Mouse (Mus musculus): ENCODE data around the gene Gja4. TPM values are rescaled to one million over a fixed set of nuclear protein-coding genes. Genes with fewer than 3 reads are reported as not detected.
A peak's percentile ranks its signal among the peaks of the same experiment; 100 is the strongest.

Gene Gja4
- polyA plus RNA-seq, 1 experiment from 2014 or later, result 20.6 TPM

- no peaks in the 10 kb centered on the region for H3K9me3 ChIP-seq
- H3K9ac ChIP-seq, result no peak overlapping the region
- H3K36me3 ChIP-seq, result no peaks in the 10 kb centered on the region
- H3K4me3 ChIP-seq, result no peak overlapping the region
- 11% methylated on average over 3 of the region's 3 CpGs for WGBS
- ATAC-seq (ENCODE audit: low FRiP score), result 0 out of 2 replicates have a peak, but pooled peaks have one; percentile 28
- H3K4me1 ChIP-seq (replicated peaks), result no peaks in the 10 kb centered on the region
- peaks cover 7% of the 10 kb centered on the region for H3K27me3 ChIP-seq
- H3K4me2 ChIP-seq, result no peak overlapping the region
- H3K27ac ChIP-seq, result no peak overlapping the region
Measured at GRCm38 (mm10) chr4:127319613-127320012, 5.8 kb upstream of the Gja4 start.

DNA sequence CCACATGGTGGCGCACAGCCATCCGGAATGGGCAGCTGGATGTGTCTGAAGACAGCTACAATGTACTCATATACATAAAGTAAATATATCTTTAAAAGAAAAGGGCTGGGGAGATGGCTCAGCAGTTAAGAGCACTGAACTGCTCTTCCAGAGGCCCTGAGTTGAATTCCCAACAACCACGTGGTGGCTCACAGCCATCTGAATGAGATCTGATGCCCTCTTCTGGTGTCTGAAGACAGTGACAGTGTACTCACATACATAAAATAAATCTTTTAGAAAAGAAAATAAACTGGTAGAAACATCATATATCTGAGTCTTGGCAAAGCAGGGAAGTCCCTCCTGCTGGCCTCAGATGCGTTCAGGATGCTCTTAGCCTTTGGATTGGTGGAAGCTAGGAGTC is 3.3 kb upstream of the Gja4 start:
- ATAC-seq (ENCODE audit: low FRiP score), result no peak
- Histone ChIP-seq H3K27ac (no peak overlapping the region), H3K9ac (no peak overlapping the region), H3K36me3 (no peaks in the 10 kb centered on the region), H3K27me3 (peaks cover 21% of the 10 kb centered on the region), H3K4me1 (replicated peaks) (peaks cover 18% of the 10 kb centered on the region), H3K4me2 (no peak overlapping the region), H3K9me3 (no peaks in the 10 kb centered on the region), H3K4me3 (no peak overlapping the region)
- WGBS, result 61% methylated on average over 4 of the region's 4 CpGs

DNA sequence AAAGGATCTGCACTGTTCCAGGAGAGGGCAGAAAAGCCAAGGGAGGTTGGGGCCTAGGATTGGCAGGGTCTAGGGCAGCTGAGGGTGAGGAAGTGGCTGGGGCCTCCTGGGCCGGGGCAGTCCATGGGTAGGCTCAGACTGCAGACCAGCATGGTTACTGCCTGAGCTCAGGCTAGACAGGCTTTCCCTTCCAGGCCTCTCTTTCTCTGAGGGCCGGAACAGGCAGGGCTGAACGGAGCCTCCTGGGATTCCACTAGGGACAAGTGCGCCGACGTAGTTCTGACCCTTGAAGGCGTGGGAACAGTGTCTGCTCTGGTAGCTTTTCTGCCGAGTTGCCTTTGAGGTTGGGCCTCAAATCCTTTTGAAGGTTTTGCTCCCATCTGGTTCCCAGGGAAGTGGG is 1.9 kb upstream of the Gja4 start:
- Histone ChIP-seq H3K9me3 (no peaks in the 10 kb centered on the region), H3K4me2 (no peak overlapping the region), H3K36me3 (no peaks in the 10 kb centered on the region), H3K4me3 (no peak overlapping the region), H3K4me1 (replicated peaks) (peaks cover 24% of the 10 kb centered on the region), H3K9ac (no peak overlapping the region), H3K27ac (no peak overlapping the region), H3K27me3 (peaks cover 26% of the 10 kb centered on the region)
- 88% methylated on average over 8 of the region's 8 CpGs for WGBS
- ATAC-seq (ENCODE audit: low FRiP score), result no peak

DNA sequence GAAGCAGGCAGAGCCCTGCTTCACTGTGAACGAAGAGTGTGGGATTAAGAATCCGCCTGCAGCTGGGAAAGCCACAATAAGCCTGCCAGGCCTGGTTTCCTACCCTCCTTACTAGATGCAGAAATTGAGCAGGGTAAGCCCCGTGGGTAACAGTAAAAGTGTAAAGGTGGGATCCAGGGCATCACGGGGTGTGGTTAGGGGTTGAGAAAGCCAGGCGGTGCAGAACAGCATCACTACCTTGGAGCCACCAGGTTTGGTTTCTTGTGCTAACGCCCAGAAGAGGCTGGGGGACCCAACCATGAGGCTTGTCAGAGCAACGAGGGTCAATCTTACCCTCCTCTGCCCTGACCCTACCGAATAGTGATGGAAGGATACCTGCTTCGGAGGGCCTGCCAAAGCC is 746 bp upstream of the Gja4 start:
- peak overlapping the region; percentile 74; the same call in 1 of the 2 replicates for H3K9ac ChIP-seq
- H3K4me3 ChIP-seq, result no peak overlapping the region
- WGBS, result 45% methylated on average over 9 of the region's 9 CpGs

DNA sequence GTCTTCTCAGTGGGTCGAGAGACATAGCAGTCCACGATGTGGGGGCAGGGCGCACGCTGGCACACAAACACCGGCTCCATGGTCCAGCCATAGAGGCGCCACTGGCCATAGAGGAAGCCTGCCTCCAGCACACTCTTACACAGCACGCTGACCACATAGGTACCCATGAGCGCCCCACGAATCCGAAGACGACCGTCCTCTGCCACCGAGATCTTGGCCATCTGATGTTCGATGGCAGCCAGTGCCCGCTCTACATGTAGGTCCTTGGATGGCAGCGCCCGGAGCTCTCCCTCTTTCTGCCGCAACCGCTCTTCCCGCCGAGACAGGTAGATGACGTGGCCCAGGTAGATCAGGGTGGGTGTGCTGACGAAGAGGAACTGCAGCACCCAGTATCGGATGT is 1.5 kb downstream of the Gja4 start:
- H3K27me3 ChIP-seq, result peaks cover 26% of the 10 kb centered on the region
- no peaks in the 10 kb centered on the region for H3K36me3 ChIP-seq
- peaks cover 24% of the 10 kb centered on the region for H3K4me1 ChIP-seq (replicated peaks)
- no peak for ATAC-seq (ENCODE audit: low FRiP score)
- peak overlapping the region; percentile 77 for H3K4me2 ChIP-seq
- H3K4me3 ChIP-seq, result no peak overlapping the region
- no peaks in the 10 kb centered on the region for H3K9me3 ChIP-seq
- 75% methylated on average over 24 of the region's 24 CpGs for WGBS
- no peak overlapping the region for H3K27ac ChIP-seq
- no peak overlapping the region for H3K9ac ChIP-seq

More for the DNA sequence above, 746 bp upstream of the Gja4 start:
- peaks cover 24% of the 10 kb centered on the region for H3K4me1 ChIP-seq (replicated peaks)
- H3K27ac ChIP-seq, result no peak overlapping the region
- H3K27me3 ChIP-seq, result peaks cover 26% of the 10 kb centered on the region
- ATAC-seq (ENCODE audit: low FRiP score), result no peak
- H3K4me2 ChIP-seq, result peak overlapping the region; percentile 77; the same call in 1 of the 2 replicates
- no peaks in the 10 kb centered on the region for H3K36me3 ChIP-seq
- H3K9me3 ChIP-seq, result no peaks in the 10 kb centered on the region

DNA sequence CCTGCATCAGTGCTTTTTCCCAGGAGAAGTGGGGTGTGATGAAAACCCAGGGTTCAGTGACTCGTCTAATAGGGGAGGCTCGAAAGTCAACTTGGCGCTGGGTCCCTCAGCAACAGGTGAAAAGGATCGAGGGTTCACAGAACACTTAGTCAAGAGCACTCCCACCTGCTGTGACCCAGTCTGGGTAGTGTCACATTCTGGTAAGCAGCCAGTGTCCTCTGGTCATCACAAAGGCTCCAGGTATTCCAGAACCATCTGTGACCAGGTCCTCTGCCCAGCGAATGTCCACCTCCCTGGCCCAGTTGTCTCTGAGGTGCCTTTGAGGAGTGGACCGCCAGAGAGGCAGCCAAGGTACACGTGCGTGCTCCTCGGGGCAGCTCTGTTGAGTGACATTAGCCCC is 2.3 kb downstream of the Gja4 start:
- H3K4me3 ChIP-seq, result no peak overlapping the region
- H3K4me1 ChIP-seq (replicated peaks), result peaks cover 24% of the 10 kb centered on the region
- 63% methylated on average over 9 of the region's 9 CpGs for WGBS
- peaks cover 26% of the 10 kb centered on the region for H3K27me3 ChIP-seq
- H3K36me3 ChIP-seq, result no peaks in the 10 kb centered on the region
- no peak overlapping the region for H3K27ac ChIP-seq
- H3K9ac ChIP-seq, result no peak overlapping the region
- no peak overlapping the region for H3K4me2 ChIP-seq
- H3K9me3 ChIP-seq, result no peaks in the 10 kb centered on the region
- ATAC-seq (ENCODE audit: low FRiP score), result no peak

DNA sequence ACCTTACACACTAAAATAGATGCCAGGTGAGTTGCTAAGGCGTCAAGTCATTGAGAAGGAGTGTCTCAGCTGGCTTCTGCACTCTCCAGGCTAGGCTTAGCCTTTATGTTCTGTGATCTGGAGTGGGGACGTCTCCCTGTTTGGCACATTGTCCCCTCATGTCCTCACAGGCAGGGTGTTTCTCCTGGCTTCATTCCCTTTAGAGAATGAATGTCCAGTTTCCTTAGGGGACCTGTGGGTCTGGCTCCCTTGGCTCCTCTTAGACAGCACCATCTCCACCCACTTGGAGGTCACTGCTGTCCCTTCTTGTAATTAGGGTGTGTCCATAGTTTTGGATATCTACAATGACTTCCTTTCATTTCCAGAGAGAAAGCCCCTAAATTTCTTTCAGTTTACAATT is 6.9 kb downstream of the Gja4 start:
- Histone ChIP-seq H3K27me3 (peaks cover 6% of the 10 kb centered on the region), H3K4me2 (no peak overlapping the region), H3K9ac (no peak overlapping the region), H3K4me1 (replicated peaks) (0 out of 2 replicates have a peak, but pooled peaks cover 6% of the 10 kb centered on the region), H3K9me3 (no peaks in the 10 kb centered on the region), H3K4me3 (no peak overlapping the region), H3K36me3 (no peaks in the 10 kb centered on the region), H3K27ac (no peak overlapping the region)
- 79% methylated on average over 2 of the region's 2 CpGs for WGBS
- ATAC-seq (ENCODE audit: low FRiP score), result no peak

DNA sequence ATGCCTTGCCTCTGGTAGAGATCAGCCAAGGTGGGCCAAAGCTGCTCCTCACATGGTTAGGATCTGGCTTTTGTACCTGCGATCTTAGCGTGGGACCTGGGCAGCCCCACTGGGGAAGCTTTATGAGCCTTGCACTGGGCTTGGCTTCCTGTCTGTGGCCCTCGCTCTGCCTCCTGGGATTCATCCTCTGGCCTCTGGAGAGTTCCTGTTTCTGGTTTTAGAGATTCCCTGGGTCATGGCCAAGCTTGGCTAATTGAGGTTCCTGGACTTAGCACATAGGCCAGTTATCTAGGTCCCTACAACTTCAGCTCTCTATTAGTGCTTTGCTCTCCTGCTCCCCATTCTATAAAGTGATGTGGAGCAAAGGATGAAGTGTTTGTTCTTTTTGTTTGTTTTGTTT is 10.0 kb downstream of the Gja4 start:
- H3K27me3 ChIP-seq, result no peaks in the 10 kb centered on the region
- WGBS, result 88% methylated on average over 3 of the region's 3 CpGs
- ATAC-seq (ENCODE audit: low FRiP score), result no peak
- no peak overlapping the region for H3K27ac ChIP-seq
- H3K36me3 ChIP-seq, result no peaks in the 10 kb centered on the region
- no peaks in the 10 kb centered on the region for H3K4me1 ChIP-seq (replicated peaks)
- H3K9me3 ChIP-seq, result no peaks in the 10 kb centered on the region
- no peak overlapping the region for H3K4me2 ChIP-seq
- no peak overlapping the region for H3K9ac ChIP-seq
- no peak overlapping the region for H3K4me3 ChIP-seq

DNA sequence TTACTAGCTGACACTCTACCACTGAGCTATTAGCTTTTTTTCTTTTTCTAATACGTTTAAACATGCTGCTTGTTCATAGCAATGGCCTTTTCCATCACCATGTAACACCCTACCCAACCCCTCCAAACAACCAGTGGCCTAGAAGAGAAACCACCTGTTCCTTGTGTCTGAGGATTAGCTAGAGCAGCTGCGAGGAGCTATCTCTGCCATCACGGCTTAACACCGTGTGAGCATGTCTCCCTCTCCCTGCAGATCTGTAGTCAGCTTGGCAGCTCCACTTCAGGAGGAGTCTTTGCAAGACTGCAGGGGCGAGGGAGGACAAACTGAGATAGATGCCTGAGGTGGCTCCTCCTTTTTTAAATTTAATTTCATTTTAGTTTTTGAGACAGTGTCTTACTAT is 13.3 kb downstream of the Gja4 start:
- H3K4me3 ChIP-seq, result no peak overlapping the region
- no peak for ATAC-seq (ENCODE audit: low FRiP score)
- H3K4me1 ChIP-seq (replicated peaks), result no peaks in the 10 kb centered on the region
- no peaks in the 10 kb centered on the region for H3K27me3 ChIP-seq
- H3K36me3 ChIP-seq, result no peaks in the 10 kb centered on the region
- H3K9me3 ChIP-seq, result no peaks in the 10 kb centered on the region
- no peak overlapping the region for H3K9ac ChIP-seq
- no peak overlapping the region for H3K4me2 ChIP-seq
- WGBS, result 83% methylated on average over 5 of the region's 5 CpGs
- no peak overlapping the region for H3K27ac ChIP-seq

DNA sequence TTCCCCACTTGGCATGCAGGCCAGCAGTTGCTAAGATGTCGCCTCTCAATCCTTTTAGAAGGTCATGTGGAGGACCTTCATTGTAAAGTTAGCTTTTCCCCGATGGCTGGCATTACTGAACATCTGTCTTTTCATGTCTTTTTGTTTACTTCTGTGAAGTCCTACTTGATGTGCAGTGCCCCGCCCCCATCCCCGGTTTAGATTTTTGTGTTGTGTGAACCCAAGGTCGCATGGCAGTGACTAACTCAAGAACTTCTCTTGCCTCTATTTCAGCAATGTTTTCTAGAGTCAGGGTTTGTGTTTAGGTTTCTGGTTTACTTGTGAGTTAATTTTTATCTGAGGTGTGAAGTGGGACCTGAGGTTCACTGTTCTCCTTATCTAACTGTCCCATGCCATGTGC is 21.2 kb downstream of the Gja4 start:
- H3K9me3 ChIP-seq, result no peaks in the 10 kb centered on the region
- H3K9ac ChIP-seq, result no peak overlapping the region
- H3K27ac ChIP-seq, result no peak overlapping the region
- H3K4me3 ChIP-seq, result no peak overlapping the region
- H3K4me1 ChIP-seq (replicated peaks), result no peaks in the 10 kb centered on the region
- H3K27me3 ChIP-seq, result no peaks in the 10 kb centered on the region
- 59% methylated on average over 5 of the region's 5 CpGs for WGBS
- no peak overlapping the region for H3K4me2 ChIP-seq
- ATAC-seq (ENCODE audit: low FRiP score), result no peak
- no peaks in the 10 kb centered on the region for H3K36me3 ChIP-seq

GRCm38 (mm10) chr4:127289039-127289548 is 24.7 kb downstream of the Gja4 start:
- Histone ChIP-seq H3K9me3 (no peaks in the 10 kb centered on the region), H3K27ac (no peak overlapping the region), H3K27me3 (no peaks in the 10 kb centered on the region), H3K4me1 (replicated peaks) (no peaks in the 10 kb centered on the region), H3K4me2 (no peak overlapping the region), H3K4me3 (no peak overlapping the region), H3K9ac (no peak overlapping the region), H3K36me3 (no peaks in the 10 kb centered on the region)
- 78% methylated on average over 6 of the region's 6 CpGs for WGBS
- no peak for ATAC-seq (ENCODE audit: low FRiP score)

DNA sequence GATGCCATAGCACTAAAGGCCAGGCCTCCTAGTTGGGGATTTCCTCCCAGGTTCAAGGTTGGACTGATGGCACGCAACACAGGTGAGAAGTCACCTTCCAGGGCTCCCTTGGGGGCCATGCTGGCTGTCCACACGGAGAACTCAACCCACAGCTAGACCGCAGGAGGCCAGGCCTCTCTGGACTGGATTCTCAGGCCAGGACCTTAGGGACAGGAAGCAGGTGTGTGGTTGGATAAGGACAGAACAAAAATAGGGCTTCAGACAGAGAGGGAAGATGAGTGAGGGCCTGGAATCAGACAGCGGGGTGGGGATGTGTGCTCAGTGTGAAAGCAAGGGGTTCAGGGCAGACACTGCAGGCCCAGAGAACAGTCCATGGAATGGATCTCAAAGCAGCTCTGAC is 26.9 kb downstream of the Gja4 start:
- H3K4me3 ChIP-seq, result no peak overlapping the region
- whole genome bisulfite sequencing, result 78% methylated on average over 4 of the region's 4 CpGs
- no peak for ATAC-seq (ENCODE audit: low FRiP score)
- H3K9me3 ChIP-seq, result no peaks in the 10 kb centered on the region
- no peaks in the 10 kb centered on the region for H3K36me3 ChIP-seq
- H3K4me1 ChIP-seq (replicated peaks), result no peaks in the 10 kb centered on the region
- no peaks in the 10 kb centered on the region for H3K27me3 ChIP-seq
- no peak overlapping the region for H3K4me2 ChIP-seq
- H3K27ac ChIP-seq, result no peak overlapping the region
- no peak overlapping the region for H3K9ac ChIP-seq

- Histone ChIP-seq H3K27ac (no peak overlapping the region), H3K36me3 (no peaks in the 10 kb centered on the region), H3K4me2 (no peak overlapping the region), H3K27me3 (no peaks in the 10 kb centered on the region), H3K4me1 (replicated peaks) (no peaks in the 10 kb centered on the region), H3K9ac (no peak overlapping the region; the same call in 1 of the 2 replicates), H3K4me3 (no peak overlapping the region), H3K9me3 (no peaks in the 10 kb centered on the region)
- WGBS, result 84% methylated on average over 9 of the region's 9 CpGs
- ATAC-seq (ENCODE audit: low FRiP score), result no peak
Measured at GRCm38 (mm10) chr4:127279241-127279640, 34.6 kb downstream of the Gja4 start.

Data from hindbrain, embryonic 13.5 days (tissue).